Mouse (Mus musculus): ENCODE results near the gene Fgf12. TPM values are rescaled to one million over a fixed set of nuclear protein-coding genes. Genes with fewer than 3 reads are reported as not detected.

Gene Fgf12
- total RNA-seq (2021): under 1 TPM in 1 of 2 experiments, not detected in 1; 0.07 TPM
- long read RNA-seq, experiment 1: 0 reads
- long read RNA-seq, experiment 2: 0 reads

DNA sequence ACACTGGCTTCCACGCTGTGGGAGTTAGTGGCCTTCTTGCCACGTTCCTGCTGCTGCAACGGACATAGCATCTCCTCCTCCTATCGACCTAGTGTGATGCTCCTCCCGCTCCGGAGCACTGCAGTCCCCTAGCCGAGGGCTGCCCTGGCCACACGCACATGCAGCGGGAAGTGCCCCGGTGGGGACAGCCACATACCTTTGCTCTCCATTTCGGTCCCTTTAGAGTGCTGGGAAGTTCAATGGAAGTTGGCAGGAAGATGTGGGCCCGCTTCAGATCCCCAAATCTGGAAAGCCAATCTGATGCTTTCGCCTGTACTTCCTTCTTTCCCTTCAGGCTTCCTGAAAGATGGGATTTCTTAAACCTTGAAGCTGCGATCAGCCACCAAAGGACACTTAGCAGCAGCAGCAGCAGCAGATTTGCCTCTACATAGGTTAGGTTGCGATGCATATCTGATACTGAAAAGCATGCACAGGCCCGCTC, at the start of gene Fgf12:
TSS of gene Fgf12 (minus strand) at position 431 of the 481 bp plus-strand sequence.
- no peak for DNase-seq (ENCODE audit: low spot score)

GRCm38 (mm10) chr16:28793115-28793514, 40.2 kb upstream of the Fgf12 start:
- peak; percentile 4 for DNase-seq (ENCODE audit: low spot score)

GRCm38 (mm10) chr16:28770276-28770675, 17.4 kb upstream of the Fgf12 start:
- no peak for DNase-seq (ENCODE audit: low spot score)

- DNase-seq (ENCODE audit: low spot score): no peak
Measured at GRCm38 (mm10) chr16:28761417-28761976, 8.6 kb upstream of the Fgf12 start.

GRCm38 (mm10) chr16:28753124-28753917, 453 bp upstream of the Fgf12 start:
- DNase-seq (ENCODE audit: low spot score): peak; percentile 5

DNA sequence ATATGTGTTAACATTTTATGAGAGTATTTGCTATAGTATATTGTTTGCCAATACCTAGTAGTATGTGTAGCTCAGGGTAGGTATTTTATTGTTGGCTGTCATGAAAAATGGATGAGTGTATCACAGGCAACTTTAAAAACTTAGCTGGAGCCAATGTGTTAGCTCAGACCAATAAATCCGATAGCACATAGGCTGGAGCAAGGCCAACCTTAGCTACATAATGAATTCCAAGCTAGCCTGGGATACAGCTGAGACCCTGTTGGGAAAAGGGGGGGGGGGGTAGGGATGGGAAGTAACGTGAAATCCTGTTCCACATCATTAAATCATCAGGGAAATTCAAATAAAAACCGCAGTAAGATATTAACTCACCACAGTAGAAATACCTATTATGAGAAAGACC, 18.4 kb downstream of the Fgf12 start:
- no peak for DNase-seq (ENCODE audit: low spot score)

DNA sequence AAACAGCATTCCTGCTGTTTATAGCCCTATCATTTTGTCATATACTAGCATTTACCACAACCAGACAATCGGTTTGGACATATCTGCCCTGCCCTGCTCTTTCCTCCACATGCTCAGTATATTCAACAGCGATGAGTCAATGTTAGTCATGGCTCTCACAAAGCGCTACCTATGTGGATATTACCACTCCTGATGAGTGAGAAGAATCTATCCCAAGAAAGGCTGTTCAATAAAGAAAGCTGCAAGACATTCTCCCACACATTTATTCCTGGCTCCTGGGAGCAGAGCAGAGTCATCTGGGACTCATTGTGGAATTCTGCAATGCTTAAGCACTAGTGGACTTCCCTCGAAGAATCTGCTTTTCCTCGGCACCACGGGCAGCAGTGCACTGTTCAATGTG, 26.1 kb downstream of the Fgf12 start:
- DNase-seq (ENCODE audit: low spot score): no peak

DNA sequence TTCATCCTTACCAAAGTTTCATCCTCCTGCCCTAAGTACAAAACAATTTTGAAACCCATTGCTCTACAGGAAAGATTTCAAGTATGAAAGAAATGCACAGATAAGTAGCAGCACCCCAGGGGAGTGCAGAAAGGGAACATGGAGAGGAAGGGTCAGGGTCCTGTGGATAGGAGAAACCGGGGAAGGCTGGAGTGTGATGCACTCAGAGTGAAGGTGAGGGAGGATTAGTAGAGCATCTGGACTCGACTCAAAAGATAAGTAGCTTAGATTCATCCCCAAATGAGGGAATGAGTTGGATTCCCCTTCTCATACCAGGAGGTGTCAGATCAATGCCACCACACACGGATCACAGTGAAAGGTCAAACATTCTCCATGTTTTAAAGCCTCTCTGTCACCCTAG, 46.2 kb downstream of the Fgf12 start:
- DNase-seq (ENCODE audit: low spot score): no peak

DNA sequence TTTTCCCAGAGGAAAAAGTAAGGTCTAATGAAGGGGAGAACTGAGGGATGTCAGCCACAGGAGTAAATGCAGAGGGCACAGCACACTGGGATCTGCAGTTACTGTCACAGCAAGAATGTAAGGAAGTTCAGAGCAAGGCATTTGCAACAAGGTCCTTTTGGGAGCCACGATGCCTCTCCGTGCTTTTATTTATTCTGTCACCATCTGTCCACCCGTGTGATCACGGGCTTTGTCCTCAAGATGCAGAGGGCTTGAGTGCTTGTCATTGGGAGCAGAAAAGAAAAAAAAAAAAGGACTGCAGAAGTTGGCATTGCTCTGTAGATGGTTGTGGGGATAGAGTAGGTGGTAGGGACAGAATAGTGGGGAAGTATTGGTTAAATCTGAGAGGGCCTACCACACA, 52.5 kb downstream of the Fgf12 start:
- DNase-seq (ENCODE audit: low spot score): no peak

GRCm38 (mm10) chr16:28696851-28697250, 56.0 kb downstream of the Fgf12 start:
- no peak for DNase-seq (ENCODE audit: low spot score)

DNA sequence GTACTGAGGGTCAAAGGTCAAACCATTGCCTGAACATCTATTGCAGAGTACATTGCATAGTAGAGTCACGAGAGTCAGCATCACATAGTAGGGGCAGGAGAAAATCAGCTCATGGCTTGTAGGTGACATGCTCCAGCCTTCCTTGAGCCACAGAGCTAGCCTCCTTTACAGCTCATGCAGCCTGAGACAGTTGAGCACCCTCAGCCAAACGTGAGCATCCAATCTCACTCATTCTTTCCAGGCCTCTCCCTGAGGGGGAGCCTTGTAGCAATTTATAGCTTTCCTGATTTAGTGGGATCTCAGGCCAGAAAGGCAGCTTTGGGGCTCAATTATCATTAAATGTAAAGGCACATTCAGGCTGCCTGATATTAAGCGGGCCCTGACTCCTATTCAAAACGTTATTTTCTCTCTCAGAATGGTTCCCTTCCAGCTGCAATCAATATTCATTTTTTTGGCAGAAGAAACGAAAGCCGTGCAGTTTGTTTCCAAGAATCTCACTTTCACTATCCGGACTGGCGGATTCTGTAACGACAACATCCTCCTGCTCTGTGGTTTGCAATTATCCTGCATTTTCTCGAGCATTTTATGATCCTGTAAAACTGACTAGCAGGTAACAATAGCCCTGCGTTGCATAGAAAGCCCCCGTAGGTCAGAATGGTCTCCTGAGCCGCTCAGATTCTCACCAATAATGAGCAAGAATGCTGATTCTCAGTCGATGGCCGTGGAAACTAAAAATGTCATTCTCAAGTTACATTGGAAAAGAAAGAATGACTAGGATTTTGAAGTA, 58.6 kb downstream of the Fgf12 start:
- DNase-seq (ENCODE audit: low spot score): no peak

DNA sequence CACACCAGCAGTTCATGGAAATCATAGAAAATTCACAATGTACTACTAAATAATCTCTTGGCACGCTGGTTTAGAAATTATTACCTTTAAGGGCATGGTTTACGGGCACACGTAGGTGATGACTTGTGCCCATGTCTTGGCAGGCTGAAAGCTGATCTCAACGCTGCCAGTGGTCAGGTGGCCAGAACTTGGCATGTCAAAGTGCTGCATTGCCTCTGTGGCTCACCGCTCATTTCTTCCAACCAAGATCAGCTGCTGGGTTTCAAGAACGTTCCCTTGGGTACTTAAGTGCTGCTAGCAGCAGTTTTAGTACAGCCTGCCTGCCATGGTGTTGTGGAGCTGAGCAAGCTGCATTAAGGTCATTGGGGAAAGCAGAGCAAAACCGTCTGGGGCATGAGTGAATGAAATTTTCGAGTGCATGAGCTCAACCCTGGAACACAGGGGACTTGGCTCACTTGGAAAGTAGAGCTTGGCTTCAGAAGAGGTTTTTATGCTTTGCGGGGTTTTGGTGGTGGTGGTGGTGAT, 63.9 kb downstream of the Fgf12 start:
- DNase-seq (ENCODE audit: low spot score): no peak

GRCm38 (mm10) chr16:28681625-28682024, 71.2 kb downstream of the Fgf12 start:
- DNase-seq (ENCODE audit: low spot score): no peak

DNA sequence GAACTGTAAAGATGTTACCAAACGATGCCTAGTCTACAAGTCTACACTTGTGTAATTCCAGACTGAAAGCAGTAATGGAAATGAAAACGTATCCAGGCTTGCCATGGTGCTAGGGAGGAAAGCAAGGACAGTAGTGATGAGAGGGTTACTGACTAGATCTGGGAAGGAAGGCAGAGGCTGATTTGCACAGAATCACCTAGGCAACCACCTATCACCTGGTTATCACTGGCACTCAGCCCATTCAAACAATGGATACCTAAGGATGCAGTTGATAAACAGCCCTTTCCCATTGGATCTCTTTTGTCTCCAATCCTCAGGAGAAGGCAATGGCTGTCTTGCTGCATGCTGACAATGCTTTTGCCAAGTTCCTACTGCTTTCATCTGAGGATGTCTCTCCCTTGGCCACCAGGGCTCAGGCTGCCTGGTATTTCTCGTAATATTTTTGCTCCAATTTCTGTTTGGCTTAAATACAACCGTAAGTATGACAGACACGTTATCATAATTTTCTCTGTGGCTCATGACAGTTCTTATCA, 84.0 kb downstream of the Fgf12 start:
- DNase-seq (ENCODE audit: low spot score): no peak

DNA sequence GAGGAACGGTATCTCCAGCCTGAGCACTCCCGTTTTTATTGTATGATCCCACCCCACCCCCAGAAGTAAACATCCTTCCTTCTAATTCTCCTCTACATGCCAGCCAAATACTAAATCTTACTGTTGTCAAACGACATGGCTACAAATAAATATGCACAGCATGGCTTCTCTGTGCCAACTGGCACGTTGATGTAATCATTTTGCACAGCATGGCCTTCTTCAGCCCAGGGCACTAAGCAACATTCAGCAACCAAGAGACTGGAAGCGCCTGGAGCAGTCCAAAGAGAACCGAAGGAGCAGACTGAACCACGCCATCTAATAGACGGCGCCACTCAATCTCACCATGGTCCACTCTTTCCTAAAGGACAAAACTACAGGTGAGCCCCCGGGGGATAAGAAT, 100.2 kb downstream of the Fgf12 start:
- DNase-seq (ENCODE audit: low spot score): no peak

DNA sequence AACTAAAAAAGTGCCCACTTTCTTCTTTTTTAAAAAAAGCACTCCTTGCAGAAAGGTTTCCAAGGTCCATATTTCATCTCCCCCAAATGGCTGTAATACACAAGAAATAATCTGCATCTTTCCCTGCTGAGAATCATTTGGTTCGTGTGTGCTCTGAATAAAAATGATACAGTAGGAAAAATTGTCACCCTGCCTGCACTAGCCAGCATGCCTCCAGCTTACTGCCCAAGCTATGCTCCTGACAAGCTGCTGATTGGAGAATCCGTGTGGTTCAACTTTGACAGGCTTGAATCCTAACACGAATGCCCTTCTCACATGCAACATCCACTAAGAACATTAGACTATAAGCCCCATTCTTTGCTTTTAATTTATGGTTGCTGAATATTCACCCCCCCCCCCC, 102.3 kb downstream of the Fgf12 start:
- DNase-seq (ENCODE audit: low spot score): no peak

GRCm38 (mm10) chr16:28645030-28645429, 107.8 kb downstream of the Fgf12 start:
- DNase-seq (ENCODE audit: low spot score): no peak

- DNase-seq (ENCODE audit: low spot score): no peak
Measured at GRCm38 (mm10) chr16:28631721-28632120, 121.1 kb downstream of the Fgf12 start.

DNA sequence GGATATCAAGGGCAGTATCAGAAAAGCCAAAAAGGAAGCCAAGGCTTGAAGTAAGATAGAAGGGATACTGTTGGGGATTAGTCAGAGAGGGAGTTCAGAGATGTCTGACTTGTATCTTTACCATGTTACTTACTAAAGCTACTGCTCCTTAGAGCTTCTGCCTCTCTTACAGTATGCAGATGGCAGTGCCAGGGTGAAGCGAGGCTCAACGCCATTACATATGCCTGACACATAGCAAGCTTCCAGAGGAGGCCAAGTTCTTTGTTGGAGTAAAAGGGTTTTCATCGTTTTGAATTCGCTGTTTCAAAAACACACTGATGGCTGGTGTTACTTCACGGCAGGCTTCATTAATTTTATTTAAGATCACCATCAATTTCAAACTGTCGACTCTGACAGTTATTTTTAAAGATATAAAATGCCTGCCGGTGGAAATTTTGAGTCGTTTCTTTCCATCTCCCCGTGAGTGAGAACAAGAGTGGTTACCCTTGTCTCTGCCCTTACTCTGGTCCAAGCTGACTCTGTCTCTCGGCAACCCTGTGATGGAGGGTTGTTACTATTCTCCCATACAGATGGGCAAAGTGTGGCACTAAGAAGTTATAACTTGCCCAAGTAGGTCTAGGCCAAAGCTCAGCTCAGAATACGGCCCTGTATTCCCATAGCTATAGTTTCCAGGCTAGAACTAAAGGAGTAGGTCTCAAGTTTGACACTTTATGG, 121.9 kb downstream of the Fgf12 start:
- no peak for DNase-seq (ENCODE audit: low spot score)

- DNase-seq (ENCODE audit: low spot score): no peak
Measured at GRCm38 (mm10) chr16:28626259-28626658, 126.6 kb downstream of the Fgf12 start.

DNA sequence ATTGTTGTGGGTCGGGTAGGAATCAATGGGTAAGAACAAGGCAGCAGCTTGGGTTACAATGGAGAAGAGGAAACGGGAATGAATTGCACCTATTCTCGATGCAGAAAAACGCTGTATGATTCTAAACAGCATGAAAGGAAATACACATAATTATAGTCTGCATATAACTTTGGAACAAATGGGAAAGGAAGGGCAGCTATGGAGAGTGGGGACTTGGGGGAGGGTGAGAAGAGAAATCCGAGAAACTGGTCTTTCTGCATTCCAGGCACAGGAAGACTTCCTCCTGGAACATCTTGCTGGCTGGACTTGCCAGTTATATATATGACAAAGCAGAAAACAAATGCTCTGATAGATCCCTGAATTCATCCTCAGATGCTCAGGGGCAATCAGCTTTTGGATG, 127.2 kb downstream of the Fgf12 start:
- DNase-seq (ENCODE audit: low spot score): no peak

All from gastrocnemius, adult 18-20 months (tissue).